Mouse (Mus musculus) retina, adult 2 months (tissue): ENCODE results near the gene Hltf.
"Not testable (repeated sequence)": the region's sequence is repeated elsewhere in the genome, so short reads cannot be mapped to it uniquely, and the experiment has no call there.

Source experiments
- DNase-seq: peaks from one replicate; pipeline ENCODE4 v3.0.0-alpha.2; 2012; ENCODE audit warnings: low read depth, low spot score

The Hltf gene

DNA sequence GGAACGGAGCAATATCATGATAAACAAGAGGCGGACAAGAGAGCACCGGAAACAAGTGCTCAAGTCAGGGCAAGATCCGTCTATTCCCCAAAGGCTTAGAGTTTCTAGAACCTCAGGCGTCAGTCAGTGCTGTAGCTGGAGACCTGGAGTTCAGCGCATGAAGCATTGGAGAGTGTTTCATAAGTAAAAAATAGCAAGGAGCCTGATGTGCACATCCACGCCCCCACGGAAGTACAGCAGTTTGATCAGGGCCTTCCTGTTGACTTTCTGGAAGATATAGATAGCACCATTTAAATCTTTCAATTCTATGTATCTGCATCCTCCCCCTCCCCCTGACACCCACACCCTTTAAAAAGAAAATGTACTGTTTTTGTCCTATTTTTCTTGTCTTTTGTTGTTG lies 46.7 kb downstream of the Hltf start:
- no peak for DNase-seq

DNA sequence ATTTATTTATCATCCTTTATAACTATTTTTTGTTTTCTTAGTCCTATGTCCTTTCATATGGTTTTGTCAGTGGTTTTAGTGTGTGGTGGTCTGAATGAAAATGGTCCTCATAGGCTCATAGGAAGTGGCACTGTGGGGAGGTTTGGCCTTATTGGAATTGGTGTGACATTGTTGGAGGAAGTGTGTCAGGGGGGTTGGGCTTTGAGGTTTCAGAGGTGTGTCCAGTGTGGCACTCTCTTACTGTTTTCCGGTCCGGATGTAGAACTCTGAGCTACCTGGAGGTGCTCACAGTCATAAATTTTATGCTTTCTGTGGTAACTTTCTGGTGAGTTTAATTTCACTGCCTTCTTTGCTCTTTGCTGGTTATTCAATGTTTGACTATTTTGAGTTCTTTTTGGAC lies 47.2 kb downstream of the Hltf start:
- DNase-seq, result no peak

DNA sequence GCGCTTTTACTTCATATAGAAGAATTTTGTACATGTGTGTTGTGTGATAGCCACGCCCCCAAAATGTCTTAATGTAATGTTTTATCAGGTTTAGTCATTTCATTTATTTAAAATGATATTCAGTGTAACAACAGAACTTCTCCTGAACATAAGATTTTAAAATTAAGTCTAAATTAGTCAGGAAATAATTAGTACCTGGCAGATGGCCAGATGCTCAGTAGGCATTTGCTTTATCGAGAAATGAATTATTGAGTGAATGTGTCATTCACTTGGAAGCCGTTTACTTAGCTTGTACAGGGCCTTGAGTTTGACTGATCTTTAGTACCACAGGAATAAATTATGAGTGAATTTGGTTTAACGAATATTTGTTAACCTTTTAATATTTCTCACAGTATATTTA lies 51.3 kb downstream of the Hltf start:
- DNase-seq, result no peak

DNA sequence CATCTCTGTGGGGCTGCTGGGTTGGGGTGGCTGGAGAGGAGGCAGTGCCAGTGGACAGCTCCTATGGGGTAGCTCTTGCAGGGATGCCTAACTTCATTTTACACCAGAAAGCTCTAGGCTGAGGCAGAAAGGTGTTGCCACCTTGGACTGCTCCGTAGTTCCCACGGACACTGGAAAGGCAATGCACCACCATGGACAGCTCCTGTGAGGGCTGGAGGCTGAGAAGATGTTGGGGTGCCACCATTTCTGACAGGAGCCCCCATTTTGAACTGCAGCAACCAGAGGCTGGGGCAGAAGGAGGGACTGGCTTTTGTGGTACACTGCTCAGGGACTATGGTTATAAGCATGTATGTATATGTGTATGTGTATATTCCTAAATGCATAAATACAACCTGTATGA lies 54.3 kb downstream of the Hltf start:
- no peak for DNase-seq

DNA sequence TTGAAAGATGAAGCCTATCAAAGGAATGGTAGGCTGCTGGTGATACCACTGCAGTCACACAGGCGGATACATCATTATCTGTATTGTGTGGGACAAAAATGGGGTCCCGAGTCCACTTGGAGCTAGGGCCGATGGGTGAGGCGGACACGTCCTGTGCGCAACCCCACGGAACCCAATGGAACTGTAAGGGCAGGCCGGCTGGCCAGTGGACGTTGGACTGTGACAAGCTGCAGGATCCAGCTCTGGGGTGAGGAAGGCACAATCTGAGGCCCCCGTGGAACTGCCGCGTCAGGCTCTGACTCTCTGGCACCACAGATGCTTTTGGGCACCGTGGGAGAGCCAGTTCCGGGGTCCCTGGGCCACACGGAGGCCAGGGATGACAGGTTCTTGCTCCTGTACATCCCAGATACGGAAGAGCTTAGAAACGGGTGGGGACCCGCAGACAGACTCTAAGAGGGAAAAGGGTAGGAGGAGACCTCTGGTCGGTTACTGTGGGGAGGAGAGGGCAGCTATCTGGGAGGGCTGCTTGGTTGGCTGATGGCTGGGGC lies 61.5 kb downstream of the Hltf start:
- DNase-seq, result no peak

- no peak for DNase-seq
Observed at GRCm38 (mm10) chr3:20119686-20120244, 62.2 kb downstream of the Hltf start.

- not testable (repeated sequence) for DNase-seq
Observed at GRCm38 (mm10) chr3:20121582-20121981, 64.0 kb downstream of the Hltf start.

- no peak for DNase-seq
Observed at GRCm38 (mm10) chr3:20125604-20126003, 68.0 kb downstream of the Hltf start.

DNA sequence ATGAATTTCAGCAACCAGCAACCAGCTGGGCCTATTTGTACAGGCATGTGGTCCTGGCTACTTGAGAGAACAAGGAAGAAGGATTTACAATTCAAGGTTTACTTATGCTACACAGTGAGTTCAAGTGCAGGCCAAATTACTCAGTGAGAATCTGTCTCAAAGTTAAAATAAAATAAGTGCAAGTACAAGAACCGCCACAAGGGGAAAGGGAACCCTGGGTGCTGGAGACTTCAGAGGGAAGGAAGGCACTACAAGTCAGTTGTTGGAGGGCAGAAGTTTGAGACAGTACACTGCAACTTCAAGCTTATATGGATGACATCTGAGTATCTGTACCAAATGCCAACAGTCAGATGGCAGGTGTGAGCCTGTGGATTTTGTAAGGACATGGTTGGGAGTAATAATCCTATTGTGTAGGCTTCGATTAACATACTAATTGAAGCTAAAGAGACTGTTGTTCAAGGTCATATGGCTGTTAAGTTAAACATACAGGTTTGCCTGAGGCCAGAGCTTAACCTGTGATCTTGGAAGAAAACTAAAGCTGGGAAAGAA lies 69.5 kb downstream of the Hltf start:
- DNase-seq, result no peak

GRCm38 (mm10) chr3:20129491-20129890 lies 71.9 kb downstream of the Hltf start:
- DNase-seq, result no peak

- DNase-seq, result no peak
Observed at GRCm38 (mm10) chr3:20130456-20131349, 73.1 kb downstream of the Hltf start.

- DNase-seq, result no peak
Observed at GRCm38 (mm10) chr3:20131350-20131720, 73.7 kb downstream of the Hltf start.

DNA sequence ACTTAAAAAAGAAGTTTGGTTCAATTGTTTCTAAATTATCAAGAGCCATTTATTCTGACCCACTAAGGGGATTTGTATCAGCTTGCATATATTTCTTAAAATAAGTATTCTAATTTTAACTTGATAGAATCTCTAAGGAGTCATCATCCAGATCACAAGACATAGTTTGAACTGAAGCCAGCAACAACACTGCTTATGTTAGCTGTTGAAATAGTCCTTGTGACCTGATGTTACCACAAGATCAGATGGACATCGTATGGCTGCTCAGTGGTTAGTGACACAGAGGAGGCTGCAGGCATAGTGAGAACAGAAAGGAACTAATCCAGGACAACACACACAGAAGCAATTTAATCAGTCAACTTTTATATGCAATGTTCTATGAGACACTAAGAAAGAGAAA lies 75.1 kb downstream of the Hltf start:
- no peak for DNase-seq

DNA sequence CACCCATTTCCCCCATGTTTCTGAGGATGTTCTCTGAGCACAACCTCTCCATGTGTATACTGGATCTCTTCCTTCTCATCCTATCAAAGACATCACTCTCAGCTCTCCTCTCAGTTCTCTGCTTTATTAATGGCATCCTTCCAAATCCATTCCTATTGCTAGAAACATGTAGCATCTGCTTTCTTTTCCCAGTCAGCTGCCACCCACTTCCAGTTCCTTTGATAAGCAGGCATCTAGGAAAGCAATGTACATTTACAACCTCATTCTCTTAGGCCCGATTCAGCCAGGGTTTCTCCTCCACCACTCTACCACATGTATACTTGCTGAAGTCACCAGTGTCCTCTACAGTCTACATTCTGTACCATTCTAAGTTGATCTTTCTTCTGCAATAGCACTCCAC lies 76.1 kb downstream of the Hltf start:
- no peak for DNase-seq

DNA sequence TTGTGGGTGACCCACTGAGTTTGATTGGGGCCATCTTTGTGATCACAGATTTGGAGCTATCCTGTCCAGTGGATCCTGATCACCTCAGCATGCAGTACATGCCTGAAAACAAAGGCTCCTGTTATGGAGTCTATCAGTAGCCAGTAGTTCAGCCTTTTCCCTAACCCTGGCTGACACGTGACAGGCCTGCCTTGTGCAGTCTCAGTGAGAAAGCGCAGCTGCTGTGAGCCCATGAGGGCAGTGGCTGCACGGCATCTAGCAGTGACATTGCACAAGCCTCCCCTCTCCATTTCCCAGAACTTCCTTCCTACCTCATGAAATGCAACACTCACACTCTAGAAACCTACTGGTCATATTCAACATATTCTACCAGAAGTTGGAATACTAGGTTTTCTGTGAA lies 76.9 kb downstream of the Hltf start:
- no peak for DNase-seq

DNA sequence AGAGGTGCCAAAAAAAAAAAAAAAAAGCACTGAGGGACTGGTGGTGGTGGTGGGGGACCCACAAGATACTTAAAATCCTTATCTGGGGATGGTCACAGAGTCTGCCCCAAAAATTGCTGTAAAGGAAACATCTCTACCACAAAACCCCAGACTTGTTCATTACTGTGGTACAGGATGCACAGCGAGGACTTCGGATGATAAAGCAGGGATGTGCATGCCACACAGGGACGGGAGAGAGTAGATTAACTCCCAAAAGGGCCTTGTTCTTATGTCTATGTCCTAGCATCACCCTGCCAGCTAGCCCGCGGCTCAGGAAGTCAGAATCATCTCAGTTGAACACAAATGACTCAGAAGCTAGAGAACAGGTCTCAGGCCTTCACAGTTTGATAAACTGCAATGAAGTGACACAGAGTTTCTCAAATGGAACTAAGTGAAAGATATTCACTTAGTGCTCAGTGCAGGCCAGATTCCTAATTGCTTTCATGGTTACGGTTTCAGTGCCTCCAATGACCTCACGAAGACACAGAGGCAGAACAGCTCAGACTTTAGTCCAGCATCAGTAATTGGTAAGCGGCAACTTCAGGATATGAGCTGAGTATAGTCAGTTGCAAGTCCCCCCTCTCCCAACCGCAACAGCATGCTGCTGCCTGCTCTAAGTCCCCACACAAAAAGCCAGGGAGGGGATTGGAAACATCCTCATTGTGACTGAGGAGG lies 79.4 kb downstream of the Hltf start:
- no peak for DNase-seq

- DNase-seq, result no peak
Observed at GRCm38 (mm10) chr3:20141240-20141639, 83.6 kb downstream of the Hltf start.

- no peak for DNase-seq
Observed at GRCm38 (mm10) chr3:20141679-20142078, 84.1 kb downstream of the Hltf start.

DNA sequence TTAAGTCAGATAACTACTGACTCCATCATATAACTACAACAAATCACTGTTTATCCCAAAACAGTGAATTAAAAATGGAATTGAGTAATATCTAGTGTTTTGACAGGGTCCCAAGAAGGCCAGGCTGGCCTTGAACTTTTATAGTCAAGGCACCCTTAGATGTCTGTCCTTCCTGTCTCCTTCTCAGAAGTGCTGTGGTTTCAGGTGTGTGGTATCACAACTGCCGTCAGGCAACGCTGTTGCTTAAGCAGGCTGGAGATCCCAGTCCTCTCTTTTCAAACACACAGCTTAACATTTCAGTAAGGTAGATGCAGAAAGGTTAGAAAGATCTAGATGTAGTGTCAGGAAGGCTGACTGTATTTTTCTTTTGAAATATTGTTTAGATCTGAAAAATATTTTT lies 84.5 kb downstream of the Hltf start:
- no peak for DNase-seq

DNA sequence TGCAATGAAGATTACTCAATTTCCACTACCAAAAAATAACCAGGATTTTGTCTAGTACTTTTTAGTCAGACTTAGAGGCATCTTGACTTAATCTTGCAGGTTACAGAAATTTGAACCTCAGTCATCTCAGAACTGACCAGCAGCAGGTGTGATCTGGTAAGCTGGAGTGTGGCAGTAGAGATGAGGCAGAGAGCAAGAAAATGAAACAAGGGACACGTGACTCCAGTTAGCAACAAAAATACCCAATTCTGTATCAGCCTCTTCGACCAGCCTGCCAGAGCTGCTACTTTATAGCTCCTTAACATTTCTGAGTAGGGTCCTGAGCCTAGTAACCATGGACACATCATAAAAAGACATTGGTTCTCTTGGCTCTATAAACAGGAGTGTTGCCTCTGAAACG lies 85.0 kb downstream of the Hltf start:
- DNase-seq, result no peak

- DNase-seq, result no peak
Observed at GRCm38 (mm10) chr3:20143726-20144125, 86.1 kb downstream of the Hltf start.

DNA sequence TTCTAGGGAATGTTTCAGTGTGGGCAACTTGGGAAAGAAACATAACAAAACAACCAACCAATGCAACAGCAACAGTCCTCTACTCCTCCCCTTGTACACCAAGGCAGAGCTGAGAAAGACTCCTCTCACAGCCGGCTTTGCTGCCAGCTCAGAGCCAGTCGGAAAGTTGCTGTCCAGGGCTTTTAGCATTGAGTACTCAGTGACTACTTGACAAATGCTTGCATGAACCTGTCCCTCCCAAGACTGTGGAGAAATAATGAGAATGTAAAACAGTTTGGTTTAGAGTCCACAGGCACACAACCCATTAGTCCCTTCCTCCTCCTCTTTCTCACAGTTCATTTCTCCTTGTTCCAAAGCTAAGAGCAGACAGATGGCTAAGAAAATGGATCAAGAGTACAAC lies 86.8 kb downstream of the Hltf start:
- DNase-seq, result no peak
